Mouse (Mus musculus): ENCODE results near the gene Anxa7. TPM values are rescaled to one million over a fixed set of nuclear protein-coding genes. Genes with fewer than 3 reads are reported as not detected.
A peak's percentile ranks its signal among the peaks of the same experiment; 100 is the strongest.

The Anxa7 gene
- polyA plus RNA-seq, 1 experiment: 127 TPM

DNA sequence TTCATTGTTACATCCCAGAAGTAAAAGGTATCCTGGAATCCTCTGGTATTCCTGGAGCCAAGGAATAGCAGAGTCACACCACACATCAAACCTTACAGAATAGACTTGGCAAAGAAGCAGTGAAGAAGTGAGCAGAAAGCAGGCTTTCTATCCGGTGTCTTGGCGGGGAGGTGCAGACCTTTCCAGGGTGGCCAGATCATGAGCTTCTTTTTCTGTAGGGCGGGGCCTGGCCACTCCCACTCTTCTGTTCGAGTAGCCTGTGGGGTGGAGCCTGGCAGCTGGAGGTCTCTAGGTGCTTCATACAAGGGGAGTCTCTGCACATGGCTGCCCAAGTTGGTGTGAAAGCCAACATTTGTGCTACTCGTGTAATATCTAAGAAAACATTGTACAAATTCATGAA, 1.3 kb upstream of the Anxa7 start:
- Histone ChIP-seq H3K4me3 (ENCODE audit: insufficient read depth, low read length) (no peak overlapping the region), H3K27ac (ENCODE audit: insufficient read depth, low read length) (no peak overlapping the region), H3K4me1 (ENCODE audit: control insufficient read depth, insufficient read depth, low read length) (peaks cover 3% of the 10 kb centered on the region; the same call in 1 of the 2 replicates)
- TF ChIP-seq POLR2A (IDR thresholded peaks at IDR 0.05; ENCODE audit: low read depth, low read length) (no peak), CTCF (IDR thresholded peaks at IDR 0.05; ENCODE audit: borderline replicate concordance, insufficient read depth, low read length) (no peak)

GRCm38 (mm10) chr14:20480195-20480579, 254 bp upstream of the Anxa7 start:
- Histone ChIP-seq H3K4me1 (ENCODE audit: control insufficient read depth, insufficient read depth, low read length) (peaks cover 5% of the 10 kb centered on the region), H3K27ac (ENCODE audit: insufficient read depth, low read length) (0 out of 2 replicates have a peak overlapping the region, but pooled peaks have one; percentile 85), H3K4me3 (ENCODE audit: insufficient read depth, low read length) (peak overlapping the region; percentile 66)
- no peak for TF ChIP-seq CTCF (IDR thresholded peaks at IDR 0.05; ENCODE audit: borderline replicate concordance, insufficient read depth, low read length)
- no peak for TF ChIP-seq POLR2A (IDR thresholded peaks at IDR 0.05; ENCODE audit: low read depth, low read length)

- TF ChIP-seq CTCF (IDR thresholded peaks at IDR 0.05; ENCODE audit: borderline replicate concordance, insufficient read depth, low read length) (no peak), POLR2A (IDR thresholded peaks at IDR 0.05; ENCODE audit: low read depth, low read length) (peak; percentile 59)
- H3K4me1 ChIP-seq (ENCODE audit: control insufficient read depth, insufficient read depth, low read length): peaks cover 5% of the 10 kb centered on the region
- peak overlapping the region; percentile 85 for H3K27ac ChIP-seq (ENCODE audit: insufficient read depth, low read length)
- peak overlapping the region; percentile 66 for H3K4me3 ChIP-seq (ENCODE audit: insufficient read depth, low read length)
These were observed 1.1 kb downstream of the Anxa7 start for GRCm38 (mm10) chr14:20478801-20479200.

DNA sequence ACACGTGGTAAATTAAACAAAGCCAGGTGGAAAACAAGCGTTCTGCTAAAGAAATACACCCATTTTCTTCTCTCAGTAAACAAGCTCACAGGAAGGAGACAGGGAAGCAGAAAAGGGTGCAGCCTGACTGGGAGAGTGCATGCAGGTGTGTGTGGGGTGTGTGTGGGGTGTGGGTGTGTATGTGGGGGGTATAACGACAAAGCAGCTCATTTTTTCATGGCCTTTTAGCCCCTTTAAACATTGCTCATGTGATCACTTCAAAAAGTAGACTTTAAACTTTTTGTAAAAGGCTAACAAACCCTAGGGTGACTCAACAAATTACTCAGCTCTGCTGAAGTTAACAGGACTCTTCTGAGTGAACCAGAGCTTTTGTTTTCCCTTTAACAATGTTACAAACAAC, 1.5 kb downstream of the Anxa7 start:
- Histone ChIP-seq H3K4me1 (ENCODE audit: control insufficient read depth, insufficient read depth, low read length) (peaks cover 5% of the 10 kb centered on the region), H3K27ac (ENCODE audit: insufficient read depth, low read length) (peak overlapping the region; percentile 82), H3K4me3 (ENCODE audit: insufficient read depth, low read length) (peak overlapping the region; percentile 66)
- TF ChIP-seq CTCF (IDR thresholded peaks at IDR 0.05; ENCODE audit: borderline replicate concordance, insufficient read depth, low read length): no peak
- TF ChIP-seq POLR2A (IDR thresholded peaks at IDR 0.05; ENCODE audit: low read depth, low read length): no peak

GRCm38 (mm10) chr14:20477261-20478025, 2.5 kb downstream of the Anxa7 start:
- Histone ChIP-seq H3K4me1 (ENCODE audit: control insufficient read depth, insufficient read depth, low read length) (peaks cover 5% of the 10 kb centered on the region), H3K27ac (ENCODE audit: insufficient read depth, low read length) (no peak overlapping the region), H3K4me3 (ENCODE audit: insufficient read depth, low read length) (peak overlapping the region; percentile 23)
- no peak for TF ChIP-seq CTCF (IDR thresholded peaks at IDR 0.05; ENCODE audit: borderline replicate concordance, insufficient read depth, low read length)
- no peak for TF ChIP-seq POLR2A (IDR thresholded peaks at IDR 0.05; ENCODE audit: low read depth, low read length)

- TF ChIP-seq CTCF (IDR thresholded peaks at IDR 0.05; ENCODE audit: borderline replicate concordance, insufficient read depth, low read length): 0 out of 2 replicates have a peak, but pooled peaks have one; percentile 4
- no peak for TF ChIP-seq POLR2A (IDR thresholded peaks at IDR 0.05; ENCODE audit: low read depth, low read length)
- Histone ChIP-seq H3K4me1 (ENCODE audit: control insufficient read depth, insufficient read depth, low read length) (no peaks in the 10 kb centered on the region), H3K27ac (ENCODE audit: insufficient read depth, low read length) (no peak overlapping the region), H3K4me3 (ENCODE audit: insufficient read depth, low read length) (no peak overlapping the region)
These were observed 19.7 kb downstream of the Anxa7 start for GRCm38 (mm10) chr14:20460216-20460615.

- Histone ChIP-seq H3K27ac (ENCODE audit: insufficient read depth, low read length) (no peak overlapping the region), H3K4me1 (ENCODE audit: control insufficient read depth, insufficient read depth, low read length) (no peaks in the 10 kb centered on the region), H3K4me3 (ENCODE audit: insufficient read depth, low read length) (no peak overlapping the region)
- TF ChIP-seq CTCF (IDR thresholded peaks at IDR 0.05; ENCODE audit: borderline replicate concordance, insufficient read depth, low read length) (no peak), POLR2A (IDR thresholded peaks at IDR 0.05; ENCODE audit: low read depth, low read length) (no peak)
These were observed 21.6 kb downstream of the Anxa7 start for GRCm38 (mm10) chr14:20458378-20458777.

DNA sequence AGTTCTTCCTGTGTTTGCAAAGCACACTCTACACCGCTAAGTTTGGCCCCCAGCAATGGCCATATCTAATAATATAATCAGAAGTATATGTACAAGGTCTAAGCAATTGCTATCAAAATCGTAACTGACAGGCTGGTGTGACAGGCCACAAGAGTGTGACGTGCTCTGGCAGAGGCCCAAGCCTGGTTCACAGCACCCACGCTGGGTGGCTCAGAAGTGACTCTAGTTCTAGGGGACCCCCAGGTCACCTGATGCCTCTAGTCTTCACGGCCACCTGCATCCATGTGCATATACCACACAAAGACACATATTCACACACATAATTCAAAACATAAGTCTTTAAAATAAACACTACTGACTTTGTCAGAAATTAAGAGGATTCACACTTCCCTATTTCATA, 27.0 kb downstream of the Anxa7 start:
- no peak overlapping the region for H3K4me3 ChIP-seq (ENCODE audit: insufficient read depth, low read length)
- no peaks in the 10 kb centered on the region for H3K4me1 ChIP-seq (ENCODE audit: control insufficient read depth, insufficient read depth, low read length)
- no peak for TF ChIP-seq CTCF (IDR thresholded peaks at IDR 0.05; ENCODE audit: borderline replicate concordance, insufficient read depth, low read length)
- TF ChIP-seq POLR2A (IDR thresholded peaks at IDR 0.05; ENCODE audit: low read depth, low read length): no peak
- no peak overlapping the region for H3K27ac ChIP-seq (ENCODE audit: insufficient read depth, low read length)

GRCm38 (mm10) chr14:20451765-20452331, 28.1 kb downstream of the Anxa7 start, which contains the start of gene Cfap70:
Gene Cfap70, minus strand, starts transcription at chr14:20452226.
- Histone ChIP-seq H3K4me1 (ENCODE audit: control insufficient read depth, insufficient read depth, low read length) (no peaks in the 10 kb centered on the region), H3K27ac (ENCODE audit: insufficient read depth, low read length) (no peak within 1 kb of the TSS), H3K4me3 (ENCODE audit: insufficient read depth, low read length) (no peak within 1 kb of the TSS)
- TF ChIP-seq POLR2A (IDR thresholded peaks at IDR 0.05; ENCODE audit: low read depth, low read length) (no peak), CTCF (IDR thresholded peaks at IDR 0.05; ENCODE audit: borderline replicate concordance, insufficient read depth, low read length) (no peak)

DNA sequence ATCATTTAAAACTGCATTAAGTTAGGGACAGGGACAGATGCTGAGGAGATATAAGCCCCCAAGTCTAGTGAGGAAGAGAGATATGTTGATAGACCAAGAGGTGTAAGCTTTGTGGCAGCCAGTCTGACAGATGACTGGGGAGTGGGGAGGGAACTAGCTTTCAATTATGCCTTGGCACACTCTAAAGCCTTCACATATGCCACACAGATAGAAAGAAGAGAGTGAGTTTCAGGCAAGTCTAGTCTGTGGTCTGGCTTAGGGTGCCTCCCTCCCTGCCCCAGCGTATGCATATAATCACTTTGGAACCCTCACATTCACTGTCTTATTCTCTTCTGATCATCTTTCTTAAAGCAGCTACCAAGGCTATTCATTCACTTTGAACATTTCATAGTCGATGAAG, 28.6 kb downstream of the Anxa7 start:
- no peak overlapping the region for H3K4me3 ChIP-seq (ENCODE audit: insufficient read depth, low read length)
- H3K27ac ChIP-seq (ENCODE audit: insufficient read depth, low read length): no peak overlapping the region
- no peaks in the 10 kb centered on the region for H3K4me1 ChIP-seq (ENCODE audit: control insufficient read depth, insufficient read depth, low read length)
- no peak for TF ChIP-seq POLR2A (IDR thresholded peaks at IDR 0.05; ENCODE audit: low read depth, low read length)
- TF ChIP-seq CTCF (IDR thresholded peaks at IDR 0.05; ENCODE audit: borderline replicate concordance, insufficient read depth, low read length): no peak

All from embryonic fibroblast, embryonic 13.5 days (primary cell).